Mouse (Mus musculus) neural tube, postnatal 0 days (tissue): ENCODE results near the gene Dexi. TPM values are rescaled to one million over a fixed set of nuclear protein-coding genes. Genes with fewer than 3 reads are reported as not detected.

Experiments
- polyA plus RNA-seq: library from polyadenylated mRNA; unstranded; fragments of >200 nt; fragmentation: Nextera tagmentation; extraction: Ambion mirVana; gene quantifications from 2 replicates; pipeline ENCODE4 v1.2.1, GENCODE M21; 2015

Dexi gene
- polyA plus RNA-seq, result 27.2 and 32.4 TPM in 2 replicates

GRCm38 (mm10) chr16:10542698-10543365 lies at the start of gene Dexi:
Dexi (minus strand) TSS chr16:10543054.

GRCm38 (mm10) chr16:10544995-10545622 lies 2.3 kb upstream of the Dexi start, which contains the start of gene Clec16a:
Clec16a (plus strand) TSS chr16:10545339.

DNA sequence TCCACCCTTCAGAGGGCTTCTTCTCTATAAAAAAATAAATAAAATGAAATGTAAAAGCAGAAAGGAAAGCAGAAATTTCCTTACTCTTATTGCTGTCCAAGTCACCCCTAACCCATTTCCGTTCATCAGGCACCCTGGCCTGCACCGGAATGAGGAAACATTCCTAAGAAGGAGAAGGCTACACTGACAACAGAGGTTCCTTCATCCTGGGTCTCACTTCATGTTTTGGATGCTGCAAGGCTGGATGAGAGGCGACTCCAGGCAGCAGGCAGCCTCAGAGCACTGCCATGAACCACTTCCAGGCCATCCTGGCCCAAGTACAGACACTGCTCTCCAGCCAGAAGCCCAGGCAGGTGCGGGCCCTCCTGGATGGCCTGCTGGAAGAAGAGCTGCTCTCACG lies 63.0 kb downstream of the Dexi start, which contains the start of gene Ciita:
Gene Ciita (plus strand): TSS at position 203 of the 400 bp plus-strand sequence.

Other genes with a start within 250 kb of the Dexi start
- gene Emp2, start 229.1 kb downstream of the Dexi start, polyA plus RNA-seq, result 30.4 and 31.1 TPM in 2 replicates
- 37.8 and 43.0 TPM in 2 replicates for gene Tekt5, start 147.6 kb downstream of the Dexi start, polyA plus RNA-seq
- 35.6 and 42.3 TPM in 2 replicates for gene Nubp1, start 131.1 kb downstream of the Dexi start, polyA plus RNA-seq
- gene Tvp23a, start 95.7 kb downstream of the Dexi start, polyA plus RNA-seq, result 35.4 and 39.1 TPM in 2 replicates
- gene Ciita, start 63.0 kb downstream of the Dexi start, polyA plus RNA-seq, result 0.36 and 0.42 TPM in 2 replicates
- gene Clec16a, start 2.3 kb upstream of the Dexi start, polyA plus RNA-seq, result 66.2 and 72.3 TPM in 2 replicates
- gene Socs1, start 242.5 kb upstream of the Dexi start, polyA plus RNA-seq, result 6.7 and 6.9 TPM in 2 replicates
- gene Tnp2, start 245.6 kb upstream of the Dexi start, polyA plus RNA-seq, result not detected in 2 replicates
- not detected in 2 replicates for gene Prm3, start 247.9 kb upstream of the Dexi start, polyA plus RNA-seq